Mouse (Mus musculus): ENCODE measurements around the gene Kcnk4. TPM values are rescaled to one million over a fixed set of nuclear protein-coding genes. Genes with fewer than 3 reads are reported as not detected.

Gene Kcnk4
- polyA plus RNA-seq (2012): 0.02 TPM in 2 replicates

GRCm38 (mm10) chr19:6934195-6934977 is at the start of gene Kcnk4:
Gene Kcnk4 (minus strand): TSS chr19:6934515.

DNA sequence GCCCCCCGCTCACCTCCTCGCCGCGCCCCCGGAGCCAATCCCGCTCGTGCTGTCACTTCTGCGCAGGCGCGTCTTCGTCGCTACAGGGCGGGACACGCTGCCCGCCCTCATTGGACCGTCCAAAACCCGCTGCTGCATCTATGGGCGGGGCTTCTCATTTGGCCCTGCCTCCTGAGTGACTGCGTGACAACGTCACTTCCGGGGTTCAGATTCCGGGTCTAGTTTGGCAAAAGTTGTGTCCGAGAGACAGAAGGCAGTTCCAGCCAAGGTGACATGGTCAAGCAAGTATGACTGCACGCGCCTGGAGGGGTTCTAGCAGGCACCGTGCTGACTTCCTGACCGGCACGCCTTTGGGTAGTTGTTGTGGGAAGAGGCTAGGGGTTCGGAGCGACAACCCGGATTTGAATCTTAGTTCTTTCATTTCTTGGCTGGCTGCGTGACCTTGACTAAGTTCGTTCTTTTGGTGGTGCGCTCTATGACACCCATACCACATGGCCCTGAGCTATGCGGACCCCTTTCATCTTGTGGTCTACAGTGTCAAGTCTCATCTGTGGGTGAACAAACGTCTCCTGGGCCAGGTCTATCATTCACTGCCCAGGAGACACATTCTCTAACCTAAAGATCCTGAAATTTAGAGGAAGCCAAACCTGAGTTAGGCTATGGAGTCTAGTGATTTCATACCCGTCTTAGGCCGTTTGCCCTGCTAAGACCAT is 46.2 kb upstream of the Kcnk4 start, which contains the start of gene Fkbp2:
TSS of gene Fkbp2 (minus strand) at position 121 of the 713 bp plus-strand sequence.

GRCm38 (mm10) chr19:6975537-6976521 is 41.5 kb upstream of the Kcnk4 start, which contains the start of gene Plcb3:
Gene Plcb3 (minus strand): TSS chr19:6976470.

DNA sequence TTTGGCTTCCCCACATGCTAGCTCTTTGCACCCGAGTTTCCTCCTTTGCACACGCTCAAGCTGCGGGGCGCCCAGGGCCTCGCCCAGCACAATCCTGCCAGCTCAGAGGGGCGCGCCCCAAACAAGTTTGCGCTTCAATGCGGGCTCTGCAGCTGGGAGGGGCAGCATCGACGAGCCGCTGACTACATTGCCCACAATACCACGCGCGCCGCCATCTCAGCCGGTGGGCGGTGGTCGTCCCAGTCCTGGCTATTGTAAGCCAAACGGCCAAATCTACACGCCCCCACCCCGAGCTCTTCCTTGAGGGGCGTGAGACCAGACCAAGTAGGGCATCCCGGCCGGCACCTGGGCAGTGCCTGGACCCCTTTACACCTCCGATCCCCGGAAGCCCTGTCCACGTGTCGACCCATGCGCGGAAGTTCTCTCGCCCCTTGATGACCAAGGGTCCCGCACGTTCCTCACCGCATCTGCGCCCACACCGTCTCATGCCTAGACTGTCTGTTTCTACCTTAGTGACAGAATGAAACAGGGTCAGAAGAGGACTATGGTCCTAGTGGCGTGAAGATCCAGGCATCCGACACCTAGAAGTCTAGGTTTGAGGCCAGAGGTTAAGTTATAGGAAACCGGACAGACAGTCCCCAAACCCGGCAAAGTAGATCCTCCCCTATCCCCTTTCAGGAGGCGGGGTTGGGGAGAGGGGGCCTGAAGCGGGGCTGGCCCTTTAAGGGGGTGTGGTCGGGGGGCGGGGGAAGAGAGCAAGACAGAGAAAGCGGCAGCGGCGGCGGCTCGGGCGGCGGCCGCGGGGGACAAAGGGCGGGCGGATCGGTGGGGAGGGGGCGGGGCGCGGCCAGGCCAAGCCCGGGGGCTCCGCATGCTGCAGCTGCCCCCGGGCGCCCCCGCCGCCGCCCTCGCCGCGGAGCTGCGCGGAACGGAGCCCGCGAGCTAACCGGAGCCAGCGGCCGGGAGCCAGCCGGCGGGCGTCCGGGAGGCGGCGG is 40.2 kb upstream of the Kcnk4 start, which contains the start of gene Ppp1r14b:
TSS of gene Ppp1r14b (plus strand) at position 758 of the 995 bp plus-strand sequence.

GRCm38 (mm10) chr19:6942249-6942691 is 8.0 kb upstream of the Kcnk4 start, which contains the start of gene Gpr137:
Gene Gpr137 (minus strand): TSS chr19:6942480.

GRCm38 (mm10) chr19:6941372-6942248 is 7.3 kb upstream of the Kcnk4 start, which contains the start of gene Bad:
Gene Bad (plus strand): TSS chr19:6941861.

GRCm38 (mm10) chr19:6925307-6925573 is 9.1 kb downstream of the Kcnk4 start, which contains the start of gene Catsperz:
Gene Catsperz (minus strand): TSS chr19:6925380.

GRCm38 (mm10) chr19:6921647-6922567 is 12.4 kb downstream of the Kcnk4 start, which contains the start of gene Esrra:
Gene Esrra (minus strand): TSS chr19:6921813.

GRCm38 (mm10) chr19:6909507-6910289 is 24.6 kb downstream of the Kcnk4 start, which contains the start of the genes Trmt112 and Prdx5:
Gene Trmt112 (plus strand): TSS chr19:6909698.
Gene Prdx5 (minus strand): TSS chr19:6910106.

Other genes with a start within 250 kb of the Kcnk4 start
- 33.4 and 34.4 TPM in 2 replicates for gene Rps6ka4, start 93.9 kb downstream of the Kcnk4 start, polyA plus RNA-seq (2012)
- gene Ccdc88b, start 76.3 kb downstream of the Kcnk4 start, polyA plus RNA-seq (2012): 90.5 and 124 TPM in 2 replicates
- 198 and 202 TPM in 2 replicates for gene Trmt112, start 24.8 kb downstream of the Kcnk4 start, polyA plus RNA-seq (2012)
- 539 and 682 TPM in 2 replicates for gene Prdx5, start 24.4 kb downstream of the Kcnk4 start, polyA plus RNA-seq (2012)
- gene Esrra, start 12.7 kb downstream of the Kcnk4 start, polyA plus RNA-seq (2012): 55.6 and 62.2 TPM in 2 replicates
- 0.43 TPM in 1 of 2 replicates, not detected in the other for gene Catsperz, start 9.1 kb downstream of the Kcnk4 start, polyA plus RNA-seq (2012)
- 87.8 and 89.7 TPM in 2 replicates for gene Bad, start 7.3 kb upstream of the Kcnk4 start, polyA plus RNA-seq (2012)
- 59.4 and 67.4 TPM in 2 replicates for gene Gpr137, start 8.0 kb upstream of the Kcnk4 start, polyA plus RNA-seq (2012)
- 492 and 511 TPM in 2 replicates for gene Ppp1r14b, start 40.5 kb upstream of the Kcnk4 start, polyA plus RNA-seq (2012)
- 25.3 and 36.0 TPM in 2 replicates for gene Plcb3, start 42.0 kb upstream of the Kcnk4 start, polyA plus RNA-seq (2012)
- 373 and 400 TPM in 2 replicates for gene Fkbp2, start 46.0 kb upstream of the Kcnk4 start, polyA plus RNA-seq (2012)
- gene Vegfb, start 53.1 kb upstream of the Kcnk4 start, polyA plus RNA-seq (2012): 105 and 119 TPM in 2 replicates
- gene Dnajc4, start 58.1 kb upstream of the Kcnk4 start, polyA plus RNA-seq (2012): 18.0 and 21.8 TPM in 2 replicates
- gene Nudt22, start 61.6 kb upstream of the Kcnk4 start, polyA plus RNA-seq (2012): 14.0 and 16.0 TPM in 2 replicates
- 1.1 and 1.7 TPM in 2 replicates for gene Trpt1, start 61.6 kb upstream of the Kcnk4 start, polyA plus RNA-seq (2012)
- 645 and 679 TPM in 2 replicates for gene Fermt3, start 85.0 kb upstream of the Kcnk4 start, polyA plus RNA-seq (2012)
- 123 and 137 TPM in 2 replicates for gene Stip1, start 105.5 kb upstream of the Kcnk4 start, polyA plus RNA-seq (2012)
- 87.5 and 120 TPM in 2 replicates for gene Macrod1, start 122.3 kb upstream of the Kcnk4 start, polyA plus RNA-seq (2012)
- 0.02 TPM in 1 of 2 replicates, not detected in the other for gene Flrt1, start 171.2 kb upstream of the Kcnk4 start, polyA plus RNA-seq (2012)